Mouse (Mus musculus): Measurements from ENCODE around the gene Tnnt3. TPM values are rescaled to one million over a fixed set of nuclear protein-coding genes. Genes with fewer than 3 reads are reported as not detected.

Gene Tnnt3
- 0.58 and 1.3 TPM in 2 replicates for polyA plus RNA-seq (2012; rRNA removed)

GRCm38 (mm10) chr7:142498575-142498974 lies at the start of gene Tnnt3:
Tnnt3 (plus strand) TSS chr7:142498836.

DNA sequence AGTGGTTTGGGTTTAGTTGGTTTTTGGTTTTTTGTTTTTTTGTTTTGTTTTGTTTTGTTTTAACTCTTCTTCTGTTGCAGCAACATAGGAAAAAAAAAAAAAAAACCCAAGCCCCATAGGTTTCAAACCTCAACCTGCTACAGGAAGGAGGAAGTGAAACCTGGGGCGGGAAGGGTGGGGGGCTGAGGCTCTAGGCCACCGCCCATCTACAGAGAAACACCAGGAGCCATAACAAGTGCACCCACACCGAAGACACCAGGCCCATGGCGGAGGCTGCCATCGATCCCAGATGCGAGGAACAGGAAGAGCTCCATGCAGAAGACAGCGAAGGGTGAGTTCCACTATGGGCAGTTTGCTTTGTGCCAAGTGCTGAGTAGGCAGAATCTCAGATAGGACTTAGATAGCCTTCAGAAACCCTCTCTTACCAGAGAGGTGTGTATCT lies 38.0 kb upstream of the Tnnt3 start, which contains the start of gene Lsp1:
Gene Lsp1 (plus strand): TSS at position 174 of the 442 bp plus-strand sequence.

GRCm38 (mm10) chr7:142532671-142533058 lies 34.0 kb downstream of the Tnnt3 start, which contains the start of gene Mrpl23:
Mrpl23 (plus strand) TSS chr7:142532686.

Other genes starting within 250 kb of the Tnnt3 start
- gene Gm2431, start 240.5 kb upstream of the Tnnt3 start, polyA plus RNA-seq (2012; rRNA removed) = not detected in 2 replicates
- not detected in 2 replicates for gene Gm4559, start 224.5 kb upstream of the Tnnt3 start, polyA plus RNA-seq (2012; rRNA removed)
- gene Krtap5-1, start 201.7 kb upstream of the Tnnt3 start, polyA plus RNA-seq (2012; rRNA removed) = not detected in 2 replicates
- not detected in 2 replicates for gene Krtap5-4, start 195.3 kb upstream of the Tnnt3 start, polyA plus RNA-seq (2012; rRNA removed)
- gene Ifitm10, start 125.1 kb upstream of the Tnnt3 start, polyA plus RNA-seq (2012; rRNA removed) = 1.5 and 1.9 TPM in 2 replicates
- gene Gm49369, start 116.2 kb upstream of the Tnnt3 start, polyA plus RNA-seq (2012; rRNA removed) = 0.17 TPM in 1 of 2 replicates, not detected in the other
- gene Ctsd, start 110.8 kb upstream of the Tnnt3 start, polyA plus RNA-seq (2012; rRNA removed) = 320 and 338 TPM in 2 replicates
- gene Syt8, start 64.0 kb upstream of the Tnnt3 start, polyA plus RNA-seq (2012; rRNA removed) = 6.9 and 8.6 TPM in 2 replicates
- gene Tnni2, start 57.0 kb upstream of the Tnnt3 start, polyA plus RNA-seq (2012; rRNA removed) = 0.29 and 1.0 TPM in 2 replicates
- gene Lsp1, start 38.0 kb upstream of the Tnnt3 start, polyA plus RNA-seq (2012; rRNA removed) = 78.3 and 91.5 TPM in 2 replicates
- gene Mrpl23, start 33.9 kb downstream of the Tnnt3 start, polyA plus RNA-seq (2012; rRNA removed) = 7.3 and 8.3 TPM in 2 replicates
- 12.2 and 12.5 TPM in 2 replicates for gene Igf2, start 168.0 kb downstream of the Tnnt3 start, polyA plus RNA-seq (2012; rRNA removed)
- gene Gm49394, start 171.1 kb downstream of the Tnnt3 start, polyA plus RNA-seq (2012; rRNA removed) = not detected in 2 replicates
- 91.0 TPM in 1 of 2 replicates, not detected in the other for gene Ins2, start 244.5 kb downstream of the Tnnt3 start, polyA plus RNA-seq (2012; rRNA removed)